Mouse (Mus musculus) embryonic fibroblast, embryonic 13.5 days (primary cell): ENCODE data around the gene Ttc33.

Experiments
- CTCF ChIP-seq: IDR thresholded peaks from 2 replicates; pipeline ENCODE4 v1.5.1; 2011; ENCODE audit warnings: mild to moderate bottlenecking, control low read depth, low read length, moderate library complexity, borderline replicate concordance; ENCODE audit not compliant: insufficient read depth
- POLR2A ChIP-seq: IDR thresholded peaks from 2 replicates; pipeline ENCODE4 v1.6.1; 2011; ENCODE audit warnings: low read depth, mild to moderate bottlenecking, control low read depth, low read length, moderate library complexity

DNA sequence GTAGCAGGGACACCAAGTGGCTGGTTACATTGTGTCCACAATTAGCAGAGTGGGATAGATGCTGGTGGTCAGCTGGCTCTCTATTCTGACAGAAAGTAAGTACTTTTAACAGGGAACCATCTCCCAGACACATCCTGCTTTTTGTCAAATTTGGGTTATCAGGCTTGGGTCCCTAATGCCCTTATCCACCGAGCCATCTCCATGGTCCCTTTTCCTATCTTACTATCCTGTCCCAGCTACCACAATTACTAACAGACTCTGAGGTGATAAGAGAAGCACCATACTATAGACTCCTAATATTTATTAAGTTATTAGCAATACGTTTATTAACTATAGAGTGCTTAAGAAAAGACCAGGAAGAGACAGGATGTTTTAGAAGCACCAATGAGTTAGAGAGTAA lies 46.0 kb upstream of the Ttc33 start:
- TF ChIP-seq CTCF (no peak), POLR2A (no peak)
